Mouse (Mus musculus) olfactory bulb, adult 2 months (tissue): Measurements from ENCODE around the gene Ogfod2. TPM values are rescaled to one million over a fixed set of nuclear protein-coding genes. Genes with fewer than 3 reads are reported as not detected.

Source experiments
- H3K27ac ChIP-seq: fragments of 200-500 bp; 2 replicates; pipeline ENCODE4 v1.5.1; 2012; ENCODE audit warnings: low read depth, low read length; ENCODE audit not compliant: insufficient read depth
- H3K4me1 ChIP-seq: fragments of 200-500 bp; 2 replicates; pipeline ENCODE4 v1.6.1; 2012; ENCODE audit warnings: low read length; ENCODE audit not compliant: control insufficient read depth, insufficient read depth
- H3K4me3 ChIP-seq: fragments of 200-500 bp; 2 replicates; pipeline ENCODE4 v1.5.1; 2012; ENCODE audit warnings: mild to moderate bottlenecking, low read depth, low read length, moderate library complexity; ENCODE audit not compliant: insufficient read depth
- CTCF ChIP-seq: fragments of 200-500 bp; IDR thresholded peaks from 2 replicates; pipeline ENCODE4 v1.5.1; 2012; ENCODE audit warnings: low read depth, mild to moderate bottlenecking, low read length, moderate library complexity; ENCODE audit not compliant: insufficient read depth
- POLR2A ChIP-seq: fragments of 200-500 bp; IDR thresholded peaks from 2 replicates; pipeline ENCODE4 v1.6.1; 2012; ENCODE audit warnings: mild to moderate bottlenecking, low read depth, low read length, moderate library complexity; ENCODE audit not compliant: insufficient read depth
- WGBS: fragments of 180-500 bp; shearing (Covaris S2); methylation state at CpG from one replicate; pipeline ENCODE4 v1.1.7; 2018; 5-methylcytosine and 5-hydroxymethylcytosine counted together
- polyA plus RNA-seq: library from polyadenylated mRNA; stranded (reverse); fragments of >200 nt; gene quantifications from 2 replicates; pipeline ENCODE4 v1.2.4, GENCODE M21; 2012; ENCODE audit warnings: low replicate concordance; ENCODE audit not compliant: missing spikeins, insufficient read depth, insufficient read length

Ogfod2 gene
- polyA plus RNA-seq, 1 experiment = not detected

- peak overlapping the region; percentile 16; the same call in 1 of the 2 replicates for H3K4me3 ChIP-seq
- no peak overlapping the region for H3K27ac ChIP-seq
- 45% methylated on average over 11 of the region's 11 CpGs for WGBS
- peaks cover 32% of the 10 kb centered on the region for H3K4me1 ChIP-seq
- TF ChIP-seq POLR2A (no peak), CTCF (no peak)
These were observed 18.8 kb upstream of the Ogfod2 start for GRCm38 (mm10) chr5:124093120-124093794.

- Histone ChIP-seq H3K4me3 (peak overlapping the region; percentile 16; the same call in 1 of the 2 replicates), H3K4me1 (peaks cover 32% of the 10 kb centered on the region), H3K27ac (no peak overlapping the region)
- TF ChIP-seq CTCF (no peak), POLR2A (no peak)
- WGBS = 84% methylated on average over 12 of the region's 12 CpGs
These were observed 18.1 kb upstream of the Ogfod2 start for GRCm38 (mm10) chr5:124093852-124094604.

- H3K27ac ChIP-seq = peak overlapping the region; percentile 1; the same call in 1 of the 2 replicates
These were observed 17.0 kb upstream of the Ogfod2 start for GRCm38 (mm10) chr5:124095077-124095581.

GRCm38 (mm10) chr5:124095596-124096232 lies 16.4 kb upstream of the Ogfod2 start, which contains the start of gene Abcb9:
Gene Abcb9, minus strand, starts transcription at chr5:124095798.
- H3K4me1 ChIP-seq = peaks cover 32% of the 10 kb centered on the region
- H3K4me3 ChIP-seq = peak within 1 kb of the TSS; percentile 59
- peak within 1 kb of the TSS; percentile 1; the same call in 1 of the 2 replicates for H3K27ac ChIP-seq
- TF ChIP-seq CTCF (no peak), POLR2A (peak; percentile 38; the same call in 1 of the 2 replicates)
- WGBS = 1% methylated on average over 42 of the region's 42 CpGs

More at GRCm38 (mm10) chr5:124095077-124095581, 17.0 kb upstream of the Ogfod2 start:
- 10% methylated on average over 19 of the region's 19 CpGs for WGBS
- TF ChIP-seq CTCF (no peak), POLR2A (no peak)
- peak overlapping the region; percentile 59 for H3K4me3 ChIP-seq
- H3K4me1 ChIP-seq = peaks cover 32% of the 10 kb centered on the region

- 92% methylated on average over 2 of the region's 2 CpGs for WGBS
- peaks cover 18% of the 10 kb centered on the region for H3K4me1 ChIP-seq
- TF ChIP-seq POLR2A (no peak), CTCF (no peak)
- no peak overlapping the region for H3K4me3 ChIP-seq
- no peak overlapping the region for H3K27ac ChIP-seq
These were observed 13.2 kb upstream of the Ogfod2 start for GRCm38 (mm10) chr5:124098923-124099322.

GRCm38 (mm10) chr5:124100128-124101044 lies 11.7 kb upstream of the Ogfod2 start:
- no peak overlapping the region for H3K27ac ChIP-seq
- WGBS = 92% methylated on average over 11 of the region's 11 CpGs
- TF ChIP-seq POLR2A = no peak
- TF ChIP-seq CTCF = no peak
- H3K4me3 ChIP-seq = no peak overlapping the region
- peaks cover 4% of the 10 kb centered on the region; the same call in 1 of the 2 replicates for H3K4me1 ChIP-seq

- H3K27ac ChIP-seq = no peak overlapping the region
- no peak for TF ChIP-seq CTCF
- TF ChIP-seq POLR2A = no peak
- 84% methylated on average over 6 of the region's 6 CpGs for WGBS
- no peak overlapping the region for H3K4me3 ChIP-seq
- H3K4me1 ChIP-seq = no peaks in the 10 kb centered on the region
These were observed 9.8 kb upstream of the Ogfod2 start for GRCm38 (mm10) chr5:124102326-124102725.

- H3K4me1 ChIP-seq = no peaks in the 10 kb centered on the region
- 88% methylated on average over 3 of the region's 3 CpGs for WGBS
- no peak overlapping the region for H3K27ac ChIP-seq
- no peak overlapping the region for H3K4me3 ChIP-seq
- TF ChIP-seq CTCF = no peak
- TF ChIP-seq POLR2A = no peak
These were observed 9.1 kb upstream of the Ogfod2 start for GRCm38 (mm10) chr5:124103020-124103419.
